Mouse (Mus musculus): ENCODE measurements at regions not wholly inside any gene's neighbourhood (a gene's known extent, or its start where the extent isn't known, plus 50 kb on each side); places are given as distances from the start of the nearest gene placed in this dataset.

- TF ChIP-seq CTCF (IDR thresholded peaks at IDR 0.05; ENCODE audit: low read depth) = no peak
- TF ChIP-seq EP300 (IDR thresholded peaks at IDR 0.05; ENCODE audit: low read depth) = no peak
These were observed 241.4 kb downstream of the Ankrd50 start for GRCm38 (mm10) chr3:38243209-38243608.
